Mouse (Mus musculus) R1 (cell line): ENCODE measurements around the gene Rnasel.

ENCODE experiments used
- DNase-seq: peaks from one replicate; pipeline ENCODE4 v3.0.0-alpha.2; 2018; ENCODE audit warnings: low read depth, low spot score

Rnasel gene

DNA sequence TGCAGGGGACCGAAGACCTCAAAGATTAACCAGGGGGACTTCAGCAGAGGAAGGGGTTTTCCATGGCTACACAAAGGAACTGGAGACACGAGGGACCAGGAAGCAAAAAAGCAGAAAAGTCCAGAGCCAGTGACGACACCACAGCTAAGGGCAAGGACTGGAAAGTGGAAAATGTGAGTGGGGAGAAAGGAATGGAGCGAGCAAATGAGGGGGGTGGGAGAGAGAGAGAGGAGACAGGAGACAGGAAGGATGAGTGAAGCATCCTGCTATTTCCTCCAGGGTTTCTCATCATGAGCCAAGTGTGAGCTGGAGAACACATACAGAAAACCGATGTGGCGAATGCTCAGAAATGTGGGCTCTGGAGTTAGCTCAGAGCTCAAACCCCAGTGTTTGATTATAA lies 13.1 kb upstream of the Rnasel start:
- DNase-seq: no peak

- peak; percentile 90 for DNase-seq
Measured at GRCm38 (mm10) chr1:153737101-153738085, 11.8 kb upstream of the Rnasel start.

DNA sequence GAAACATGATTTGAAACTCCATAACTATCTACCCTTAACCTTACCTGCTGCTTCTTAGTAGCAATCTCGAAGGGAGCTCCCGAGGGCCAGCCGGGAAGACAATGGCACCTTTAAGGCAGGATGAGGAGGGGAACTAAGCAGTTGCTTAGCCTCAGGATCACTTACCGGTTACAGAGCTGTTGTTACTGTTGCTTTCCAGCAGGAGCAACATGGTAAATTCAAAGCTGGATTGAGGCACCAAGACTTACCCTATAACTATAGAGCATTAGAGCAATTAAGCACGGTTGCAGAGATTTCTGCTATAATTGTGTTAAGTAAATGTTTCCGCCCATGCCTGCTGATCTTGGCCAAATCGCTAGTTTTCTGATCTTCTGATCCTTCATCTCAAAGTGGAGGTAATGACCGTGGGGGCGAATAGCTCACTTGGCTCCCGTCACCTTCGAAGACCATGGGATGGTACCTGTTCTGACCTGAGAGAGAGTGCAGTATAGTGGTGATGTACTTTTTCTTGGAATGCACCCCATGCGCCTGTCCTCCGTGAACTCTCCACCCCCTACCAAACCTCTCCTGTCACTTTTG lies 9.7 kb upstream of the Rnasel start:
- DNase-seq: peak; percentile 48

- DNase-seq: peak; percentile 82
Measured at GRCm38 (mm10) chr1:153740145-153740544, 9.1 kb upstream of the Rnasel start, which contains the start of gene Rgs16. Rgs16 (plus strand) TSS chr1:153740349.

- DNase-seq: peak; percentile 40
Measured at GRCm38 (mm10) chr1:153740775-153741400, 8.3 kb upstream of the Rnasel start.

- no peak for DNase-seq
Measured at GRCm38 (mm10) chr1:153741551-153742316, 7.5 kb upstream of the Rnasel start.

DNA sequence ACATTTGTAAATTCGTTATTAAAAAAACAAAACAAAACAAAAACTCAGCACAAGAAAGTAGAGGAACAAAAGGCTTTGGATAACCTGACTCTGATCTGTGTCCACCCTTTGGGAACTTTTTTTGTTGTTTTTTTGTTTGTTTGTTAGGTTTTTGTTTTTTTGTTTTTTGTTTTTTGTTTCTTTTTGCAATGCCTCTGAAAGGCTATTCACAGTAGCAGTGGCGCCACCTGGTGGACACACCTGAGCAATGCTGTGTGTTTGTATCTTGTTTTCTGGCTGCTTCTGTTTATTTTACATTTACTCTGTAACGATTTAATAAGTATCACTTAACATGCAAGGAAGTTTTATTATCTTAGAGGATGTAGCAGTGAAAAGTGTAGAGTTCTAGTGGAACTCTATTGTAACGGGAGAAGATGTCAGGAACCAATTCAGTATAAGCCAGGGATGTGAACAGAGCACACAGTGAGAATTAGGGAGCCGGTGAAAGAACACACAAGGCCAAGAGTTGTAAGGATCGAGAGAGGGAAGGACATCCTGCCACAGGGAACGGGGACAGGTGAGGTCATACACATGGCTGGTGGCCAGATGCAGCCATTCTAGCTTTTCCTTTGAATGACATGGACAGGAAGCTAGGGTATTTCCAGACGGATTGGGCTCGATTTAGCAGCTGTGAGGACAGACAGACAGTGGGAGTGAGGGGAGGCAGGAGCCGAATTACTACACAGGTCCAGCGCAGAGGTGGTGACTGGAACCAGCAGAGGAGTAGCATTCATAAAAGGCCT lies 6.7 kb upstream of the Rnasel start:
- DNase-seq: peak; percentile 66

GRCm38 (mm10) chr1:153746119-153746670 lies 3.0 kb upstream of the Rnasel start:
- DNase-seq: no peak

DNA sequence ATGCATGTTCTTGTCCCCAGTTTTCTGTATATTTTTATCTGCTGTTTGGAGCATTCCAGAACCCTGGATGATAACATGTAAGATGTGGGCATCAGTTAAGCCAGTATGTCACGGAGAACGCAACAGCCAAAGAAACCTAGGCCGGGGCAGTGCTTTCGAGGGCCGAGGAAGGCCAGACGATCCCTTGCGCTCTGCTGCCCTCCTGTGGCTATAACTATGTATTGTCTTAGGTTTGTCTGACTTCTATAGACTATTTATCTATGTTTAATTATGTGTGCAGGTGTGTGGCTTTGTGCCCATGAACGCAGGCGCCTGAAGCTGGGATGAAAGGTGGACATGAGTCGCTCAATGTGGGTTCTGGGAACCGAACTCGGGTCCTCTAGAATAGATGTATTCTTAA lies 2.5 kb upstream of the Rnasel start:
- peak; percentile 76 for DNase-seq

DNA sequence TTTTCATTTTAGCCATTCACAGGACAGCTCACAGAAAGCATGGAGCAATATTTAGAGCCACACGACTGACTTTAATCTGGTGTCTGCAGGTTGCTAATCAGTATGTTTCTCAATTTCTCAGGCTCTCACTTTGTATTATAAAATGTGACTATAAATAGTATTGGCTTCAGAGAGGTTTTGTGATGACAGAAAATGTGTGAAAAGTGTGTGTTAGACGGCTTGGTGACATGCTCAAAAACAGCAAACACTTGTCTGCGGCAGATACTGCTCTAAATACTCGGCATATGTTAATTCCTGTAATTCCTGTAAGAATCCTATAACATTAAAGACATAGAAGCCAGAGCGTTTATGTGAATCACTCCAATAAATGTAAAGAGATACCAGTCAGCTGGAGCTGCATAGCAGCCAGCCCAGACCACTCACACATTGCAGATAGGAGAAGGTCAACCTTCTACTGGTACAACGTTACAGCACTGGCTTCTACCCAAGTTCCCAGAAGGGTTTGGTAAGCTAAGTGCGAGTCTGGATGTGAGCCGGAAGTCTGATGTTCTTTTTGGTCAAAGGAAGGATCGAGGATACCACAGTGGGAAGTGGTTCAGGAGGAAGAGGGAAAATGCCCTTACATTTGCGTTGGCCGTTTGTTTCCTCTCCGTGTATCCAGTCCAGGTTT lies 1.2 kb upstream of the Rnasel start:
- DNase-seq: no peak

DNA sequence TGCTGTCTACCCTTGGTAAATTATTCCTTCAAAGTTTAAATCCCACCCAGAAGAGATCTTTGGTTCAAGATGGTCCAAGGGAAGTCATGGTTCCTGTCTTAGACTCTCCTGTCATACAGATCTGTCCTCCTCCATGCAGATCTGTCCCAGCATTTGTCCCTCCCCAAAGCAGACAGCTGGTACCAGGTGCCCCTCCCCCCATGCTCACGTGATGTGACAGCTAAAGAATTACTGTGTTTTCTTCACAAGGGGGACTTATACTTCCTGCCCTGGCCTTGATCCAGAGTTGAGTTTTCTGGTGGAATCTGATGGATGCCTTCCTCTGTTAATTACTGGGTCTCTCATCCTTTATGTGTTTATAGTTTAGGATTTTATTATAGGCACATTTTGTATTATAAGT lies 677 bp upstream of the Rnasel start:
- peak; percentile 27 for DNase-seq

- DNase-seq: no peak
Measured at GRCm38 (mm10) chr1:153750054-153750453, 828 bp downstream of the Rnasel start.

GRCm38 (mm10) chr1:153751763-153752301 lies 2.6 kb downstream of the Rnasel start:
- DNase-seq: no peak

GRCm38 (mm10) chr1:153752521-153752920 lies 3.3 kb downstream of the Rnasel start:
- DNase-seq: no peak

DNA sequence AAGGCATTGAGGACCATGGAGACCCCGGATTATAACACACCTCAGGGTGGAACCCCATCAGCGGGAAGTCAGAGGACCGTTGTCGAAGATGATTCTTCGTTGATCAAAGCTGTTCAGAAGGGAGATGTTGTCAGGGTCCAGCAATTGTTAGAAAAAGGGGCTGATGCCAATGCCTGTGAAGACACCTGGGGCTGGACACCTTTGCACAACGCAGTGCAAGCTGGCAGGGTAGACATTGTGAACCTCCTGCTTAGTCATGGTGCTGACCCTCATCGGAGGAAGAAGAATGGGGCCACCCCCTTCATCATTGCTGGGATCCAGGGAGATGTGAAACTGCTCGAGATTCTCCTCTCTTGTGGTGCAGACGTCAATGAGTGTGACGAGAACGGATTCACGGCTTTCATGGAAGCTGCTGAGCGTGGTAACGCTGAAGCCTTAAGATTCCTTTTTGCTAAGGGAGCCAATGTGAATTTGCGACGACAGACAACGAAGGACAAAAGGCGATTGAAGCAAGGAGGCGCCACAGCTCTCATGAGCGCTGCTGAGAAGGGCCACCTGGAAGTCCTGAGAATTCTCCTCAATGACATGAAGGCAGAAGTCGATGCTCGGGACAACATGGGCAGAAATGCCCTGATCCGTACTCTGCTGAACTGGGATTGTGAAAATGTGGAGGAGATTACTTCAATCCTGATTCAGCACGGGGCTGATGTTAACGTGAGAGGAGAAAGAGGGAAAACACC lies 4.7 kb downstream of the Rnasel start:
- no peak for DNase-seq

DNA sequence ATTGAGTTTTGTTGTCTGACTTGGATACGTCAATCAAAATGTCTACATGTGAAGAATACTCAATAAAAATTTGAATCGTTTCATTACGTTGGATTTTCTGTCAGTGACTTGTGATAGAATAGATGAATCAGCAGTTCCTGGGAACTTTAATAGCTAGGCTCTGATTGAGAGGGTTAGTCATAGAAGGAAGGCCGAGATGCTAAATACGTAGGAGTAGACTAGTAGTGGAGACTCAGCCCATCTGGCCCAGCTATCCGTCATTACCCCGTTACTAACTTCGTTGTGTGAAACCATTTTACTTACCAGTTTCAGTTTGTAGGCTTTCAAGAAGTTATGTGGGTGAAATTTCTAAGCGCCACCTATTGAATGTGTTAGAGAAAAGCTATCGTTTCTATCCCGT lies 14.9 kb downstream of the Rnasel start:
- no peak for DNase-seq

GRCm38 (mm10) chr1:153766298-153766697 lies 17.1 kb downstream of the Rnasel start:
- peak; percentile 94 for DNase-seq

DNA sequence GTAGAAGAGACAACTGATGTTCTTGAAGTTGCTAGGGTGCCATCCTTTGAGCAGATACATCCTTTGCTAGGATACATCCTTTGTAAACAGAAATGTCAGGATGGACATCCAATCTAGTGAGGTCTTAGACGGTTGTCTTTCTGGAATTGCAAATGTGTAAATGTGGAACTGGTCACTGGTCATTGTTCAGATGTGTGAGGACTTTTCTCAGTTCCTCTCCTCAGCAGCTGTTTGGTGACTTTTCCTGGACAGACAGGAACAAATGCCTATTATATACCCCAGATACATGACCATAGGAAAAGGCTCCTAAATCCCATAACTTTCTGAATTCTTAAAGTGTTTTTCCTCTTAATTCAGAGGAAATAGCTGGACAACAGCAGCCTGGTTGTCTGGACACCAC lies 18.1 kb downstream of the Rnasel start:
- no peak for DNase-seq

- no peak for DNase-seq
Measured at GRCm38 (mm10) chr1:153768465-153768864, 19.2 kb downstream of the Rnasel start.
